Mouse (Mus musculus) C2C12 (cell line): Measurements from ENCODE around the gene Nipal4.

Source experiments
- CEBPB ChIP-seq: IDR thresholded peaks from one replicate; pipeline ENCODE4 v1.6.1; 2011; ENCODE audit warnings: low read depth, mild to moderate bottlenecking, control low read depth, moderate library complexity
- CTCF ChIP-seq: IDR thresholded peaks from one replicate; pipeline ENCODE4 v1.5.1; 2011; ENCODE audit not compliant: control insufficient read depth, insufficient read depth, insufficient read length
- MYOG ChIP-seq: IDR thresholded peaks from one replicate; pipeline ENCODE4 v1.6.1; 2011; ENCODE audit not compliant: control insufficient read depth, insufficient read length; ENCODE audit errors: extremely low read depth
- USF1 ChIP-seq: IDR thresholded peaks from one replicate; pipeline ENCODE4 v1.6.1; 2011; ENCODE audit warnings: low read depth, mild to moderate bottlenecking, control low read depth, moderate library complexity

GRCm38 (mm10) chr11:46126317-46126716, 40.0 kb downstream of the Nipal4 start:
- TF ChIP-seq CTCF (no peak), CEBPB (no peak), MYOG (no peak), USF1 (no peak)
